Mouse (Mus musculus): ENCODE results near the gene 4932438H23Rik. TPM values are rescaled to one million over a fixed set of nuclear protein-coding genes. Genes with fewer than 3 reads are reported as not detected.
A peak's percentile ranks its signal among the peaks of the same experiment; 100 is the strongest.

4932438H23Rik gene
- polyA plus RNA-seq, 1 experiment from 2014 or later = 0.34 TPM

DNA sequence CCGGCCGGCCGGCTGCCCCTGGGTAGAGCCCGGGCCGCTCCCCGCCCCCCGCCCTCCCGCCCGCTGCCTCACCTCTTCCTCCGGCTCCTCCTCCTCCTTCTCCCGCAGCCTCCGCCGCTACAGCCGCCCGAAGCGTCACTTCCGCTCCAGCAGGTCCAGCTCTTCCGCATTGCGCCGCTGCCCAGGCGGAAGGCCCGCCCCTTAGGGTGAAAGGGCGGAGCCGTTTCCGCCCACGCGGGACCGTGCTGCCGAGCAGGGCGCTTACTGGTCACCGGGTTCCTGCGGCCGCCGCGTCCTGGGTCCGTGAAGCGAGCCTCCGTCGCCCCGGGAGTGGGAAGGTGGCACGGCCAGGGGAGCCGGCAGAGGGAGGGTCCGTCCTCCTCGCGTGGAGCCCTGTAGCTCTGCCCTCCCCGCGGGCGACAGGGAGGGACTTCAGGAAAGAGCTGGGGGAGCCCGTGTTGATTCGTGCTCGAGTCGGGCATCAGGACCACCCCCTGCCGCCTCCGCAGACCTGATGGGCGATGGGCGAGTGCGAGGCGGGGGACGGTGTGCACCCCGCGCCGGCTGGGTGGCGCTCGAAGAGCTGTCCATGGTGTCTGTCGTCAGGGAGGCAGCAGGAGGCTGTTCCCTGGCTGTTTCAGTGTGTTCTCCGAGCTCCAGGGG, 83.8 kb downstream of the 4932438H23Rik start, which contains the start of gene Synj1:
Gene Synj1 (minus strand): TSS at position 288 of the 663 bp plus-strand sequence.
- 0 out of 2 replicates have a peak, but pooled peaks cover 3% of the 10 kb centered on the region for H3K4me1 ChIP-seq (replicated peaks; ENCODE audit: control insufficient read depth, insufficient read depth, low read length)
- peaks cover 19% of the 10 kb centered on the region for H3K36me3 ChIP-seq (ENCODE audit: control insufficient read depth, insufficient read depth)
- peak; percentile 97 for ATAC-seq
- H3K4me3 ChIP-seq (ENCODE audit: low read depth, low read length) = peak within 1 kb of the TSS; percentile 66
- H3K9me3 ChIP-seq (ENCODE audit: control insufficient read depth) = no peaks in the 10 kb centered on the region
- peak within 1 kb of the TSS; percentile 92 for H3K27ac ChIP-seq (ENCODE audit: low read depth, low read length)
- TF ChIP-seq CTCF (IDR thresholded peaks at IDR 0.05; ENCODE audit: low read depth) = peak; percentile 34; the same call in 1 of the 2 replicates
- peak within 1 kb of the TSS; percentile 82 for H3K4me2 ChIP-seq (replicated peaks; ENCODE audit: low read depth)
- H3K27me3 ChIP-seq (replicated peaks; ENCODE audit: control insufficient read depth, insufficient read depth, low read length) = no peaks in the 10 kb centered on the region
- peak within 1 kb of the TSS; percentile 97 for H3K9ac ChIP-seq (ENCODE audit: low read depth, low read length)
- under 1% methylated on average over 52 of the region's 66 CpGs for WGBS

DNA sequence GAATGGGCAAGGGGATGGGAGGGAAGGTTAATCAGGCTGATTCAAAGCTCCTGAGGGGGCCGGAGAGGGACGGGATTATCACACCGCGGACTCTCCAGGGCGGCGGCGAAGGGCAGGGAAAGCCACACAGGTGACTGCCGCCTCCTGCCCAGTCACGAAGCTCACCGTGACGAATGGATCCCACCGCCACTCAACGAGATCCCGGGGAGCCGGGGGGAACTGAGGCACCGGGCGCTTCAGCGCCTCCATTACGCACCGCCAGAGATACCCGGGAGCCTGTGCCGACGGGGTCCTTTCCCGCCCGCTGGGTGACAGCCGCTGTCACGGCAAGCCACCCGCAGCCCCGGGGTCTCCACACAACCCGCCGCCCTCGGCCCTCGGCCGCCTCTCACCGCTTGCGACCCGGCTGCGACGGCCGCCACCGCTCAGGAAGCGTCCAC, 84.3 kb downstream of the 4932438H23Rik start:
- H3K4me1 ChIP-seq (replicated peaks; ENCODE audit: control insufficient read depth, insufficient read depth, low read length) = 0 out of 2 replicates have a peak, but pooled peaks cover 3% of the 10 kb centered on the region
- peak; percentile 48 for ATAC-seq
- peak overlapping the region; percentile 97 for H3K9ac ChIP-seq (ENCODE audit: low read depth, low read length)
- H3K27ac ChIP-seq (ENCODE audit: low read depth, low read length) = peak overlapping the region; percentile 92
- peaks cover 13% of the 10 kb centered on the region for H3K36me3 ChIP-seq (ENCODE audit: control insufficient read depth, insufficient read depth)
- H3K4me3 ChIP-seq (ENCODE audit: low read depth, low read length) = peak overlapping the region; percentile 66
- H3K9me3 ChIP-seq (ENCODE audit: control insufficient read depth) = no peaks in the 10 kb centered on the region
- no peaks in the 10 kb centered on the region for H3K27me3 ChIP-seq (replicated peaks; ENCODE audit: control insufficient read depth, insufficient read depth, low read length)
- no peak for TF ChIP-seq CTCF (IDR thresholded peaks at IDR 0.05; ENCODE audit: low read depth)
- 0% methylated on average over 40 of the region's 42 CpGs for WGBS
- peak overlapping the region; percentile 82 for H3K4me2 ChIP-seq (replicated peaks; ENCODE audit: low read depth)

GRCm38 (mm10) chr16:91009942-91010529, 84.9 kb downstream of the 4932438H23Rik start:
- TF ChIP-seq CTCF (IDR thresholded peaks at IDR 0.05; ENCODE audit: low read depth) = no peak
- Histone ChIP-seq H3K36me3 (ENCODE audit: control insufficient read depth, insufficient read depth) (peaks cover 9% of the 10 kb centered on the region), H3K9ac (ENCODE audit: low read depth, low read length) (peak overlapping the region; percentile 97), H3K27me3 (replicated peaks; ENCODE audit: control insufficient read depth, insufficient read depth, low read length) (no peaks in the 10 kb centered on the region), H3K4me2 (replicated peaks; ENCODE audit: low read depth) (peak overlapping the region; percentile 82), H3K27ac (ENCODE audit: low read depth, low read length) (peak overlapping the region; percentile 92), H3K4me1 (replicated peaks; ENCODE audit: control insufficient read depth, insufficient read depth, low read length) (0 out of 2 replicates have a peak, but pooled peaks cover 3% of the 10 kb centered on the region), H3K4me3 (ENCODE audit: low read depth, low read length) (peak overlapping the region; percentile 66), H3K9me3 (ENCODE audit: control insufficient read depth) (no peaks in the 10 kb centered on the region)
- WGBS = 1% methylated on average over 19 of the region's 19 CpGs
- no peak for ATAC-seq

DNA sequence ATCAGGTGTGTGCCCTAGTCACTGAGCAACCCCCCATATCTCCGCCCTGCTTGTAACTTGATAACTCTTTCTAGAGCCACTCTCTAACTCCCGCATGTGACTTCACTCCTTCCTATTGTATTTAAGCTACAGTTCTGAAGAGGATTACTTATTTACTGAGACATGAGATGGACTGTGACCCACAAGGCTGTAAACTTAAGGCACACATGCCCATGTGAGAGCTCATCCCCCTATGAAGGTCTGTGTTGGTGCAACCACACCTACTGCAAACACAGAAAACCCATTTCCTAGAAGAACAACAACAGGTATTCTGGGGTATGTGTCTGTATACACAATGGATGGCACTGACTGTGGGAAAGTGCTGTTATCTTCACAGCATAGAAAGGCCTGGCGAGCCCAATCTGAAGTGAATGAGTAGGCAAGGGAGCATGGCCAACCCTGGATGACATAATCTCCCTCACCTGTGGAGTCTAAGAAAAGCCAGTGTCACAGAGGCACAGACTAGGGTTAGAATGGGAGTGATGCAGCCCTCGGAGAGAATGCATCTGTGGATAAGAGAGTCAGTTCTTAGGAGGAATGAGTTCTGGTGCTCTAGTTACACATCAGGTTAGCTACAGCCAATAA, 89.9 kb downstream of the 4932438H23Rik start:
- Histone ChIP-seq H3K4me3 (ENCODE audit: low read depth, low read length) (no peak overlapping the region), H3K9me3 (ENCODE audit: control insufficient read depth) (no peaks in the 10 kb centered on the region), H3K27ac (ENCODE audit: low read depth, low read length) (peak overlapping the region; percentile 54), H3K4me2 (replicated peaks; ENCODE audit: low read depth) (no peak overlapping the region; the same call in 1 of the 2 replicates), H3K36me3 (ENCODE audit: control insufficient read depth, insufficient read depth) (no peaks in the 10 kb centered on the region), H3K9ac (ENCODE audit: low read depth, low read length) (no peak overlapping the region), H3K4me1 (replicated peaks; ENCODE audit: control insufficient read depth, insufficient read depth, low read length) (0 out of 2 replicates have a peak, but pooled peaks cover 3% of the 10 kb centered on the region), H3K27me3 (replicated peaks; ENCODE audit: control insufficient read depth, insufficient read depth, low read length) (no peaks in the 10 kb centered on the region)
- peak; percentile 96 for ATAC-seq
- 39% methylated on average over 4 of the region's 4 CpGs for WGBS
- no peak for TF ChIP-seq CTCF (IDR thresholded peaks at IDR 0.05; ENCODE audit: low read depth)

Other genes with a start within 250 kb of the 4932438H23Rik start
- gene Cfap298, start 160.0 kb downstream of the 4932438H23Rik start, polyA plus RNA-seq (2015; fragmentation: Nextera tagmentation; extraction: Ambion mirVana) = 20.1 and 22.1 TPM in 2 replicates
- 15.8 and 16.6 TPM in 2 replicates for gene Synj1, start 83.8 kb downstream of the 4932438H23Rik start, polyA plus RNA-seq (2015; fragmentation: Nextera tagmentation; extraction: Ambion mirVana)
- 17.3 and 19.1 TPM in 2 replicates for gene Paxbp1, start 50.6 kb downstream of the 4932438H23Rik start, polyA plus RNA-seq (2015; fragmentation: Nextera tagmentation; extraction: Ambion mirVana)
- gene Olig2, start 130.3 kb upstream of the 4932438H23Rik start, polyA plus RNA-seq (2015; fragmentation: Nextera tagmentation; extraction: Ambion mirVana) = not detected in 2 replicates
- not detected in 2 replicates for gene Olig1, start 174.7 kb upstream of the 4932438H23Rik start, polyA plus RNA-seq (2015; fragmentation: Nextera tagmentation; extraction: Ambion mirVana)